Mouse (Mus musculus) heart, embryonic 13.5 days (tissue): ENCODE results near the gene Emc6. TPM values are rescaled to one million over a fixed set of nuclear protein-coding genes. Genes with fewer than 3 reads are reported as not detected.

ENCODE experiments used
- ATAC-seq: fragments of 200-750 bp; cut with Nextera tagmentation; 2 replicates; pipeline ENCODE4 v1.8.0; 2017; ENCODE audit warnings: moderate TSS enrichment; ENCODE audit not compliant: insufficient number of reproducible peaks, low FRiP score, low TSS enrichment; ENCODE audit errors: extremely low read depth
- H3K27ac ChIP-seq: fragments of 300-500 bp; sonication (generic); replicated peaks from 2 replicates; pipeline ENCODE4 v1.5.1; 2015; ENCODE audit warnings: moderate library complexity, mild to moderate bottlenecking, inconsistent platforms
- H3K27me3 ChIP-seq: fragments of 300-500 bp; sonication (generic); replicated peaks from 2 replicates; pipeline ENCODE4 v1.6.1; 2015; ENCODE audit warnings: mild to moderate bottlenecking, inconsistent platforms
- H3K36me3 ChIP-seq: fragments of 300-500 bp; sonication (generic); 2 replicates; pipeline ENCODE4 v1.6.1; 2015; ENCODE audit warnings: mild to moderate bottlenecking, inconsistent platforms
- H3K4me1 ChIP-seq: fragments of 300-500 bp; sonication (generic); 2 replicates; pipeline ENCODE4 v1.6.1; 2015; ENCODE audit warnings: inconsistent platforms
- H3K4me2 ChIP-seq: fragments of 300-500 bp; sonication (generic); 2 replicates; pipeline ENCODE4 v1.6.1; 2015; ENCODE audit warnings: inconsistent platforms, mild to moderate bottlenecking, moderate library complexity
- H3K4me3 ChIP-seq: fragments of 300-500 bp; sonication (generic); 2 replicates; pipeline ENCODE4 v1.5.1; 2015; ENCODE audit warnings: moderate library complexity, mild to moderate bottlenecking, inconsistent platforms
- H3K9ac ChIP-seq: fragments of 300-500 bp; sonication (generic); 2 replicates; pipeline ENCODE4 v1.6.1; 2015; ENCODE audit warnings: inconsistent platforms, mild to moderate bottlenecking, moderate library complexity
- H3K9me3 ChIP-seq: fragments of 300-500 bp; sonication (generic); 2 replicates; pipeline ENCODE4 v1.6.1; 2016; ENCODE audit warnings: inconsistent platforms
- WGBS: fragments of 180-500 bp; shearing (Covaris S2); methylation state at CpG from one replicate; pipeline ENCODE4 v1.1.7; 2015; ENCODE audit warnings: mixed read lengths; 5-methylcytosine and 5-hydroxymethylcytosine counted together
- polyA plus RNA-seq: library from polyadenylated mRNA; unstranded; fragments of >200 nt; fragmentation: Nextera tagmentation; extraction: Ambion mirVana; gene quantifications from 2 replicates; pipeline ENCODE4 v1.2.1, GENCODE M21; 2015

Gene Emc6
- polyA plus RNA-seq, 1 experiment from 2014 or later, result 93.0 TPM

DNA sequence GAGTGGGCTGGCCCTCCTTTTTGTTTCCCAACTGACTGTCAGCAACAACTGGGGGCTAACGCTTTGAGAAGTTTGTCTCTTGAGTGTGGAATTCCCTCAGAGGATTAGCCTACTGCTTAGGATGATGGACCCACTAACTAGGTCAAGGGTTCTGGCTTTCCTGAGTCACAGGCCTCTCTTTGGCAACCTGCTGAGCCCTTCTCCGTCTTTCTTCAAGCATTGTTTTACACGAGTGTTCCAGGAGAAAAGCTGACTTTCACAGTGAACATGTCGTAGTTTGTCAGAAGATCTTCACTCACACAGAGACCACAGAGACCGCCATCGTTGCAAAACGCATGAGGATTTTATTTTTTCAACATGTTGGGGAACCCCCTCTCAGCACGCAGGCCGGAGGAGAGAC lies 28.6 kb downstream of the Emc6 start:
- Histone ChIP-seq H3K4me3 (no peak overlapping the region), H3K36me3 (no peaks in the 10 kb centered on the region), H3K4me1 (0 out of 2 replicates have a peak, but pooled peaks cover 8% of the 10 kb centered on the region), H3K27me3 (0 out of 2 replicates have a peak, but pooled peaks cover 4% of the 10 kb centered on the region), H3K27ac (no peak overlapping the region), H3K9ac (no peak overlapping the region), H3K4me2 (no peak overlapping the region), H3K9me3 (no peaks in the 10 kb centered on the region)
- WGBS, result 72% methylated on average over 9 of the region's 9 CpGs
- ATAC-seq, result no peak

DNA sequence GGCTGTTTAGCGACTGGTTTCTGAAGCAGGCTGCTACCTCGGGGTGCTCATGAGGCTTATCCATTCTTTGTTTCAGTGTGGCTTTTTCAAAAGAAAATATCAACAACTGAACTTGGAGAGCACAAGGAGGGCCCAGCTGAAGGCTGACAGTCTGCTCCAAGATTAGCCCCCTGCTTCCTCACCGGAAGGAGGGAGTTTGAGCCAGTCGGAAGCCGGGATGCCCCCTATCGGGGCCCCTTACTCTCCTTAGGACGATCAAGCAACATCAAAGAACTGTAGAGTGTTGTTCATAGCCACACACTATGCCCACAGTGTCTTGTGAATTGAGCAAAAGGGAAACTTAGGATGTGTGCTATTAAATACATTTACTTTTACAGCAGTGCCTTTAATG lies 29.9 kb downstream of the Emc6 start:
- no peak overlapping the region for H3K4me2 ChIP-seq
- H3K9ac ChIP-seq, result no peak overlapping the region
- no peak for ATAC-seq
- no peaks in the 10 kb centered on the region for H3K36me3 ChIP-seq
- H3K4me1 ChIP-seq, result 0 out of 2 replicates have a peak, but pooled peaks cover 8% of the 10 kb centered on the region
- no peaks in the 10 kb centered on the region for H3K9me3 ChIP-seq
- H3K4me3 ChIP-seq, result no peak overlapping the region
- no peak overlapping the region for H3K27ac ChIP-seq
- 45% methylated on average over 7 of the region's 7 CpGs for WGBS
- H3K27me3 ChIP-seq, result no peaks in the 10 kb centered on the region

DNA sequence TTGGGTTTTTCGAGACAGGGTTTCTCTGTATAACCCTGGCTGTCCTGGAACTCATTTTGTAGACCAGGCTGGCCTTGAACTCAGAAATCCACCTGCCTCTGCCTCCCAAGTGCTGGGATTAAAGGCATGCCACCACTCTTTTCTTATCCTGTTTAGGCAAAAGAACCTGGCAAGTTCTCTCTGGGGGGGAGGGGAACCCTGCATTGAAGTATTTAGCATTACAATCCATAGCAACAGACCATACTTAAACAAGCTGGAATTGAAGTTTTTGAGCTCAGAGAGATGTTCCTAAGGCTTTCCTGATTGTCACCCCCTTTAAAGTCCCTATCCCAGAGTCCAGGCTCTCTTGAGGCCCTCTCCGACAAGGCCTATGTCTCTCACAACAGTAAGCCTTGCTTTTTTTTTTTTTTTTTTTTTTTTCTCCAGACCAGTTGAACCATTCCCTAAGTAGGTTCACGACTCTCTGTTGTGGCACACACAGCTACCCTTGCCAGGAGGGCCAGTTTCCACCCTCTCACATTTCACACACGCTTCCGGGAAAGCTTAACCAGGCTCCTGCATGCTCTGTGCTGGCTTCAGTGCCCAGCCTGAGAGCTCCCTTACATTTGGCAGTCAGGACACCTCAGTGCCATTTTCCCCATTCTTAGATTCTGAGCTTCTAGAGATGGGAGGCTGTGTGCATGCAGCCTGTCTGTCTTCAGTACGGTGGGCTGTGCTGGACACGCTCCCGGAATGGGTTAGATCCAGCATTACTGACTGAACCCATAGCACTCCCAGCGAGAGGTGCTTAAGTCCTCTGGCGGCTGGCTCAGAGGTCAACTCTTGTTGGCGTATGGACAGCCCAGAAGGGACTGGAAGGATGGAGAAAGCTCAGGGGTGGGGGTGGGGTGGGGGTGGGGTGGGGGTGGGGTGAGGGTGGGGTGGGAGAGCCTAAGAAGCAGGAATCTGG lies 30.5 kb downstream of the Emc6 start:
- no peak for ATAC-seq
- Histone ChIP-seq H3K4me1 (0 out of 2 replicates have a peak, but pooled peaks cover 8% of the 10 kb centered on the region), H3K4me2 (no peak overlapping the region), H3K9ac (no peak overlapping the region), H3K9me3 (no peaks in the 10 kb centered on the region), H3K4me3 (no peak overlapping the region), H3K36me3 (no peaks in the 10 kb centered on the region), H3K27ac (no peak overlapping the region), H3K27me3 (no peaks in the 10 kb centered on the region)
- 55% methylated on average over 11 of the region's 11 CpGs for WGBS

DNA sequence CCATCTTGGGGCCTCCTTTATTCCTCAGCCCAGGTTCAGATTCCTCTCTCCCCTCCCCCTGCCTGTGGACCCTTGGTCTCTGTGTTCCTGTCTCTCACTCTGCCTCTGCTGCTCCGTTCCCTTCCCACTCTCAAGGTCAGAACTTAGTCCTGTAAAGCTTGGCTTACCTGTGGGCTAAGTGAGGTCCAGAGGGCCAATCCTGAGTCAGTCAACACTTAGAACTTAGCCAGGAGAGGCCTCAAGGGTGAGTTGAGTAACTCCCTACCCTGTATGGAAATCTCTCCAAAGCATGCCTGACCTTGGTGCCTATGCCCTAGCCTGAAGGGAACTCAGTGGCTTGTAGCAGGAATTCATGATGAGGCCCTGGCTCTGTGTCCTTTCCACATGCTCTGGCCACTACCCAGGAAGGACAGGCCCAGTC lies 32.6 kb downstream of the Emc6 start:
- no peak overlapping the region for H3K4me3 ChIP-seq
- WGBS, result 48% methylated on average over 1 of the region's 1 CpGs
- H3K9ac ChIP-seq, result no peak overlapping the region
- no peaks in the 10 kb centered on the region for H3K36me3 ChIP-seq
- ATAC-seq, result no peak
- H3K4me1 ChIP-seq, result 0 out of 2 replicates have a peak, but pooled peaks cover 8% of the 10 kb centered on the region
- no peak overlapping the region for H3K4me2 ChIP-seq
- H3K27ac ChIP-seq, result no peak overlapping the region
- no peaks in the 10 kb centered on the region for H3K9me3 ChIP-seq
- H3K27me3 ChIP-seq, result no peaks in the 10 kb centered on the region

DNA sequence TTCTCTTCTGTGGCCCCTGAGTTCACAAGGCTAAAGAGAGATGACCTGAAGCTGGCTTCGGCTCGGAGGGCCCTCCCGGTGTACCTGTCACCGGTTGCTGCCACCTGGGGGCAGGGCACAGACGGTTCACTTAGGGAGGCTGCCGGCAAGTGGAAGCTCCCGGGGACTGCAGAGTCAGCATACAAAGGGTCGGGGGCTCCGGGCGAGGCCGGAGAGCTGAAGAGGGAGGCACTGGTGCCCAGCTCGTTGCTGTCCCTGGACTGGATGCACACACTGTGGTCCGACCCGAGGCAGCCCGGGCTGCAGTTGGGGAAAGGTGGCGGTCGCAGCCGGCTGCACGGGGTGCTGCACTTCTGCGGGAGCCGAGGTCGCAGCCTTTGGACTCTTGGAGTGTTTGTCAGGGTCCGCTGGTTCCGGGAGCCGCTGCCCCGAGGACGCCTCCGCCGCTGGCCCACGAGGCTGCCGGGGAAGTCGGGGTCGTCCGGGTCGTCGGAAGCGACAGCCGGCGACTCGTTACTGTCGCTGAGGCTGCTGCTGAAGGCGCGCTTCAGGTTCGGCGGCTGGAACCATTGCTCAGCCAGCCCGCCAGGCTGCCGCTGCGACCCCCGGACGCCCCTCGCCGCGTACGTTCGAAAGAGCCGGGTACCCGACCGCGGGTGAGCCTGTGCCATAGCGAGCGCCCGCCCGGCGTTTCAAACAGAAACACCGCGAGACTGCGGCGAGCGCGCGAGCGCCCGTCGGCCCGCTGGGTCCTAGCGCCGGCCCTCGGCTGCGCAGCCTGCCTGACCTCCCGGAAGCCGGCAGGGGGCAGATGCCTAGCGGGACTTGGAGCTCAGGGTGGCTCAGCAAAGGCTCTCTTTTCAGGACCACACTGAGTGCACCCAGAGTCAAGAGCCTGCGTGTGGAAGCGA lies 39.0 kb downstream of the Emc6 start, which contains the start of gene Haspin:
Gene Haspin, minus strand, starts transcription at position 704 of the 911 bp plus-strand sequence.
- peak within 1 kb of the TSS; percentile 53 for H3K27ac ChIP-seq
- H3K9ac ChIP-seq, result peak within 1 kb of the TSS; percentile 90
- no peaks in the 10 kb centered on the region for H3K27me3 ChIP-seq
- peak within 1 kb of the TSS; percentile 72 for H3K4me3 ChIP-seq
- under 1% methylated on average over 84 of the region's 84 CpGs for WGBS
- ATAC-seq, result peak; percentile 84
- peaks cover 40% of the 10 kb centered on the region for H3K4me1 ChIP-seq
- H3K36me3 ChIP-seq, result peaks cover 26% of the 10 kb centered on the region
- H3K4me2 ChIP-seq, result peak within 1 kb of the TSS; percentile 86
- H3K9me3 ChIP-seq, result no peaks in the 10 kb centered on the region

- Histone ChIP-seq H3K36me3 (peaks cover 33% of the 10 kb centered on the region), H3K27ac (peak overlapping the region; percentile 53), H3K27me3 (no peaks in the 10 kb centered on the region), H3K4me2 (peak overlapping the region; percentile 86), H3K4me3 (peak overlapping the region; percentile 72), H3K9ac (peak overlapping the region; percentile 90), H3K9me3 (no peaks in the 10 kb centered on the region), H3K4me1 (peaks cover 43% of the 10 kb centered on the region)
- no peak for ATAC-seq
- WGBS, result 29% methylated on average over 11 of the region's 11 CpGs
Observed at GRCm38 (mm10) chr11:73137116-73137515, 39.7 kb downstream of the Emc6 start.

GRCm38 (mm10) chr11:73136587-73136986 lies 40.2 kb downstream of the Emc6 start:
- peak overlapping the region; percentile 86 for H3K4me2 ChIP-seq
- peak overlapping the region; percentile 72 for H3K4me3 ChIP-seq
- peaks cover 37% of the 10 kb centered on the region for H3K36me3 ChIP-seq
- peaks cover 44% of the 10 kb centered on the region for H3K4me1 ChIP-seq
- H3K27ac ChIP-seq, result no peak overlapping the region
- ATAC-seq, result no peak
- 69% methylated on average over 6 of the region's 6 CpGs for WGBS
- H3K9me3 ChIP-seq, result no peaks in the 10 kb centered on the region
- peak overlapping the region; percentile 90 for H3K9ac ChIP-seq
- no peaks in the 10 kb centered on the region for H3K27me3 ChIP-seq

DNA sequence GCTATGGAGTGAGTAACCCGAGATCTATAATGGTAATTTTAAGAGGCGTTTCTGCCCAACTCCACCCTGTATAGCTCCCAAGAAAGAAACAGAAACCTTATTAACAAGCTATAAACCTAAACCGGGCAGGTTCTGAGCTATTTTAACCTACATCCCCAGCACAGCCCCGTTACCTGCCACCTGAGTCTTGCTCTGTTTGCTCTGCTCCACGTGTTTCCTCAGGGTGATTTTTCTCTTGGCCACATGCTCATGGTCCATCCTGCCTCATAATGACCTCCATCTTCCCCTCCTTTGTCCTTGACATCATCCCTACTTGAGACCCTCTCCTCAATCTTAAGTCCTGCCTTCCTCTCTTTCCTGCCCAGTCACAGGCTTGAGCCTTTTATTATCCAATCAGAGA lies 42.6 kb downstream of the Emc6 start:
- H3K4me1 ChIP-seq, result peaks cover 50% of the 10 kb centered on the region
- no peaks in the 10 kb centered on the region for H3K27me3 ChIP-seq
- peaks cover 42% of the 10 kb centered on the region for H3K36me3 ChIP-seq
- no peak overlapping the region for H3K27ac ChIP-seq
- H3K4me3 ChIP-seq, result no peak overlapping the region
- 88% methylated on average over 5 of the region's 5 CpGs for WGBS
- no peaks in the 10 kb centered on the region for H3K9me3 ChIP-seq
- no peak for ATAC-seq
- 0 out of 2 replicates have a peak overlapping the region, but pooled peaks have one; percentile 0 for H3K9ac ChIP-seq
- peak overlapping the region; percentile 86 for H3K4me2 ChIP-seq

GRCm38 (mm10) chr11:73132999-73133398 lies 43.8 kb downstream of the Emc6 start:
- ATAC-seq, result no peak
- no peak overlapping the region for H3K4me3 ChIP-seq
- no peaks in the 10 kb centered on the region for H3K9me3 ChIP-seq
- no peak overlapping the region for H3K4me2 ChIP-seq
- peaks cover 45% of the 10 kb centered on the region for H3K4me1 ChIP-seq
- no peaks in the 10 kb centered on the region for H3K27me3 ChIP-seq
- H3K36me3 ChIP-seq, result peaks cover 42% of the 10 kb centered on the region
- no peak overlapping the region for H3K9ac ChIP-seq
- 89% methylated on average over 6 of the region's 6 CpGs for WGBS
- H3K27ac ChIP-seq, result no peak overlapping the region

- WGBS, result 72% methylated on average over 7 of the region's 7 CpGs
- ATAC-seq, result no peak
- no peaks in the 10 kb centered on the region for H3K27me3 ChIP-seq
- H3K27ac ChIP-seq, result no peak overlapping the region
- H3K4me1 ChIP-seq, result peaks cover 30% of the 10 kb centered on the region
- H3K36me3 ChIP-seq, result peaks cover 42% of the 10 kb centered on the region
- no peak overlapping the region for H3K4me3 ChIP-seq
- H3K4me2 ChIP-seq, result no peak overlapping the region
- 0 out of 2 replicates have a peak overlapping the region, but pooled peaks have one; percentile 19 for H3K9ac ChIP-seq
- no peaks in the 10 kb centered on the region for H3K9me3 ChIP-seq
Observed at GRCm38 (mm10) chr11:73131020-73131419, 45.8 kb downstream of the Emc6 start.

- no peak for ATAC-seq
- Histone ChIP-seq H3K4me2 (no peak overlapping the region), H3K36me3 (peaks cover 14% of the 10 kb centered on the region), H3K4me1 (peaks cover 4% of the 10 kb centered on the region; the same call in 1 of the 2 replicates), H3K9ac (no peak overlapping the region), H3K4me3 (no peak overlapping the region), H3K27me3 (no peaks in the 10 kb centered on the region), H3K27ac (no peak overlapping the region), H3K9me3 (no peaks in the 10 kb centered on the region)
- 88% methylated on average over 6 of the region's 6 CpGs for WGBS
Observed at GRCm38 (mm10) chr11:73126495-73126894, 50.3 kb downstream of the Emc6 start.
